Mouse (Mus musculus): Measurements from ENCODE around the gene Dhcr7. TPM values are rescaled to one million over a fixed set of nuclear protein-coding genes. Genes with fewer than 3 reads are reported as not detected.

The Dhcr7 gene
- 105 and 107 TPM in 2 replicates for polyA plus RNA-seq (2016; fragmentation: Nextera tagmentation; extraction: Ambion mirVana)

DNA sequence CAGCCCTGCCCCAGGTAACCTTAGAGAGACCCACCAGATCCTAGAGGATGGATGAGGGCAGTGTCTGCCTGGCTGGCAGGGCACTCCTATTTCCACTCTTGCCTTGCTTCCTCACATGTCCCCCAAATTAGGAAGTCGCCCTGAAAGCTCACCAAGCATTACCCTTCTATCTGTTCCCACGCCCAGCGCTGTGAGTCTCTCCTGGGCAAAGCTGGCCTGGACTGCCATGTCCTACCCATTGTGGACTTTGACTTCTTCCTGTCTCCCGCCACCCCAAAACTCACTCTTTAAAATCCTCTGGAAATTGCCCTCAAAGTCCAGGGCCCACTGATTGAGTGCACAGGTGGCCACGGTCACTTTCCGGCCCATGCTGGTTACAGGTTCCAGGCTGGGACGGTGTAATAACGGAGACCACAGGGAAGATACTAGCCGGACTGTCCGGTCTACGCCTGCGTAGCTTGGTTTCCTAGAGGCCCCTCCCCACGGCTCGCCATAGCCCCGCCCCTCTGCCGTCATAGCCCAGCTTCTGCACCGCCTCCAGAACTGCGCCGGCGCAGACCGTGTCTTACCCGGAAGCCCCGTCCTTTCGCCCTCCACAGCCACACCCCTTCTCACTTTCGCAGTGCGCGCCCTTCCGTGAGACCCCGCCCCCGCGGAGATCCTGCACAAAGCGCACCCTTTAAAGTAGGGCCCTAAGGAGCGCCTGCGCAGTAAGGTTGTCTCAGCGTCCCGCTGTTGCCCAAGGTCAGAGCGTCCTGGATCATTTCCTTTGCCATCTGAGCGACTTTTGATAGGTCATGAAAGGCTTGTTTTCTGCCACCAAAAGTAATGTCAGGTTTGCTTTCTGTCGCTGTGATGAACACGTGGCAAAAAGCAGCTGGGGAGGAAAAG lies at the start of gene Dhcr7, which contains the start of gene Nadsyn1:
Gene Dhcr7 (plus strand): TSS at position 771 of the 891 bp plus-strand sequence.
Gene Nadsyn1 (minus strand): TSS at position 475 of the 891 bp plus-strand sequence.
- peak; percentile 100 for DNase-seq (ENCODE audit: low spot score)
- peaks cover 24% of the 10 kb centered on the region for H3K4me1 ChIP-seq
- H3K9me3 ChIP-seq (replicated peaks) = no peaks in the 10 kb centered on the region
- under 1% methylated on average over 40 of the region's 40 CpGs for WGBS
- peaks cover 18% of the 10 kb centered on the region for H3K36me3 ChIP-seq
- H3K4me3 ChIP-seq = peak within 1 kb of the TSS; percentile 73
- no peaks in the 10 kb centered on the region for H3K27me3 ChIP-seq (ENCODE audit: low read depth, poor library complexity, severe bottlenecking)
- peak within 1 kb of the TSS; percentile 92 for H3K27ac ChIP-seq (replicated peaks)

GRCm38 (mm10) chr7:143776137-143776536 lies 46.8 kb upstream of the Dhcr7 start:
- Histone ChIP-seq H3K27ac (replicated peaks) (no peak overlapping the region), H3K4me3 (no peak overlapping the region), H3K27me3 (ENCODE audit: low read depth, poor library complexity, severe bottlenecking) (0 out of 2 replicates have a peak, but pooled peaks cover 2% of the 10 kb centered on the region), H3K9me3 (replicated peaks) (no peaks in the 10 kb centered on the region), H3K4me1 (no peaks in the 10 kb centered on the region), H3K36me3 (no peaks in the 10 kb centered on the region)
- 36% methylated on average over 3 of the region's 3 CpGs for WGBS
- no peak for DNase-seq (ENCODE audit: low spot score)

GRCm38 (mm10) chr7:143777375-143777774 lies 45.6 kb upstream of the Dhcr7 start:
- Histone ChIP-seq H3K27me3 (ENCODE audit: low read depth, poor library complexity, severe bottlenecking) (peaks cover 12% of the 10 kb centered on the region), H3K4me1 (no peaks in the 10 kb centered on the region), H3K4me3 (no peak overlapping the region), H3K9me3 (replicated peaks) (no peaks in the 10 kb centered on the region), H3K36me3 (no peaks in the 10 kb centered on the region), H3K27ac (replicated peaks) (no peak overlapping the region)
- DNase-seq (ENCODE audit: low spot score) = no peak
- 61% methylated on average over 2 of the region's 2 CpGs for WGBS

DNA sequence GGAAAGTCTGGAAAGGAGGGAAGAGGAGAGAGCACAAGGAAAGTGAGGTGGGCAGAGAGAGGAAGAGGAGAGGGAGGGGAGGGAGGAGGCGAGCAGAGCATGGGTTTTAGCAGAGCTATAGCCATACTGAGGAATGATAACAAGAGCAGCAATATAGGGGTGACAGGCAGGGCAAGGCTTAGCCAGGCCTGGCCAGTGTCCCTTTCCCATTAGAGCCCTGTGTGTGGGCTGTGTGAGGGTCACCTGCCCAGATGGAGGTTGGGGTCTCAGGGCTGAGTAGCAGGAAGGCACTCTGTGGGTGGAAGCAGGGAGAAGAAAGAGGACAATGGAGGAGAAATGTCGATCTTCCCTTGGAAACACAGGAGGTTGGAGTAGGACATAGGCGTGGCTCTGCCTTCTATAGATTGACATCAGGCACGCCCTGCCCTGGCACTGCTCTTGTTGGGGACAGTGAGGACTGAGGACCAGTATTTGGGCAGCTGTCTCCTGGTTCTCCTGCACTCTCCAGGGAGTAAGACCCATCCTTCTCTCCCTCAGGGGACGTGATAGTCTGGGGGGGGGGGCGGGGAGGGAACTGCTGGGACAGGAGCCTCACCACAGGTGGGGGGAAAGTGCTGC lies 39.5 kb upstream of the Dhcr7 start:
- H3K36me3 ChIP-seq = no peaks in the 10 kb centered on the region
- H3K4me1 ChIP-seq = peaks cover 24% of the 10 kb centered on the region
- no peaks in the 10 kb centered on the region for H3K9me3 ChIP-seq (replicated peaks)
- peak overlapping the region; percentile 85 for H3K27ac ChIP-seq (replicated peaks)
- peak overlapping the region; percentile 63 for H3K4me3 ChIP-seq
- no peak for DNase-seq (ENCODE audit: low spot score)
- H3K27me3 ChIP-seq (ENCODE audit: low read depth, poor library complexity, severe bottlenecking) = peaks cover 40% of the 10 kb centered on the region
- WGBS = 17% methylated on average over 5 of the region's 6 CpGs

DNA sequence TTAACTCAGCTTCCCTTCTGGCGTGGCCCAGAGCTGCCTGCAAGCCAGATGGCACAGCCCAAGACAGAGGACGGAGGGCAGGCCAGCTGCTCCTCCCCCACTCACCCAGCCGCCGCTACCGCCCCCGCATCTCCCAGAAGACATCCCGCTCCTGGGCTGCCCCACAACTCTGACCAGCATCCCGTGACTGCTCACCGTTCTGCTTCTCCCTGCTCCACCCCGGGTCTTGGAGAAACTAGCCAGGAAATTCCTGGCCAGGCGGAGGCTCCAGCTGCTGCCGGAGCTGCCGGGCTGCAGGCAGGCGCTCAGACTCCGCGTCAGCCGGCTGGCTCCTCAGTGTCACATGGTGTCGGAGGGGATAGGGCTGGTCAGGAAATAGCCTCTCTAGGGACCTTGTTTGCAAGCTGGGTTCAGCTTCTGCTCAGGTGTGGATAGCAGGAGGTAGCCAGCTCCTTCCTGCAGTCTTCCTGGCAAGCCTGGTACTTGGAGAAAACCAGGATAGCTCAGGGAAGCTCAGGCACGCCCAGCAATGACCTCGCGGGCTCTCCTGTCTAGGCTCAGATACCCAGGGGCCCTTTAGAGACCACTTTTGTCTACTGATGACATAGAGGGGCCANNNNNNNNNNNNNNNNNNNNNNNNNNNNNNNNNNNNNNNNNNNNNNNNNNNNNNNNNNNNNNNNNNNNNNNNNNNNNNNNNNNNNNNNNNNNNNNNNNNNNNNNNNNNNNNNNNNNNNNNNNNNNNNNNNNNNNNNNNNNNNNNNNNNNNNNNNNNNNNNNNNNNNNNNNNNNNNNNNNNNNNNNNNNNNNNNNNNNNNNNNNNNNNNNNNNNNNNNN lies 38.7 kb upstream of the Dhcr7 start, which contains the start of gene Mrgpre:
Gene Mrgpre (minus strand): TSS at position 505 of the 834 bp plus-strand sequence.
- peak within 1 kb of the TSS; percentile 85 for H3K27ac ChIP-seq (replicated peaks)
- DNase-seq (ENCODE audit: low spot score) = peak; percentile 75
- H3K4me3 ChIP-seq = peak within 1 kb of the TSS; percentile 63
- WGBS = 4% methylated on average over 21 of the region's 21 CpGs
- H3K27me3 ChIP-seq (ENCODE audit: low read depth, poor library complexity, severe bottlenecking) = peaks cover 40% of the 10 kb centered on the region
- no peaks in the 10 kb centered on the region for H3K36me3 ChIP-seq
- peaks cover 24% of the 10 kb centered on the region for H3K4me1 ChIP-seq
- H3K9me3 ChIP-seq (replicated peaks) = no peaks in the 10 kb centered on the region

DNA sequence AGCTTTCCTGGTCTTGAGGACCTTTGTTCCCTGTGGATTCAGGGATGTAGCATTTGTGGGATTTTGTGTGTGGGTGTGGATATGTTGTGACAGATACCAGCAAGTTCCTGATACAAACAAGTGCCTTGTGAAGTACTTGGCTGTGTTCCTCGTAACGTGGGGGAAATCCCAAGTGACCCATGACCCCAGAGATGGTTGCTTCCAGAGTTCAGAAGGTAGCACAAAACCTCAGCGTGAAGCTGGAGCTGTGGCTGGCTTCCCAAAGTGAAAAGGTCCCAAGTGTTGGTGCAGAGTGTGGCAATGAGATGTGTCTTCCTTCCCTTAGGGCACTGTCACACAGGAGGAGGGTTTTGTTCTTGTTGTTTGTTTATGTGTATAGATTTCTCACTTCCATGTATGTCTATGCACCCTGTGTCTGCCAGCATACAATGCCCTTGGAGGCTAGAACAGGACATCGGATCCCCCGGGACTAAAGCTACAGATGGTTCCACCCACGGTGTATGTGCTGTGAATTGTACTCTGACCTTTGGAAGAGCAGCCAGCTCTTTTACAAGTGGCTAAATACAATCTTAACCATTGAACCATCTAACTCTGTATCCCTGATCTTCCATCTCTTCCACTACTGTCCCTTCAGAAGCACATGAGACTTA lies 30.5 kb upstream of the Dhcr7 start:
- DNase-seq (ENCODE audit: low spot score) = no peak
- 82% methylated on average over 6 of the region's 6 CpGs for WGBS
- no peaks in the 10 kb centered on the region for H3K27me3 ChIP-seq (ENCODE audit: low read depth, poor library complexity, severe bottlenecking)
- no peaks in the 10 kb centered on the region for H3K9me3 ChIP-seq (replicated peaks)
- H3K36me3 ChIP-seq = peaks cover 26% of the 10 kb centered on the region
- H3K4me1 ChIP-seq = no peaks in the 10 kb centered on the region
- no peak overlapping the region for H3K4me3 ChIP-seq
- H3K27ac ChIP-seq (replicated peaks) = no peak overlapping the region

- no peaks in the 10 kb centered on the region for H3K4me1 ChIP-seq
- H3K9me3 ChIP-seq (replicated peaks) = no peaks in the 10 kb centered on the region
- no peak overlapping the region for H3K27ac ChIP-seq (replicated peaks)
- H3K4me3 ChIP-seq = no peak overlapping the region
- H3K36me3 ChIP-seq = peaks cover 33% of the 10 kb centered on the region
- WGBS = 71% methylated on average over 4 of the region's 4 CpGs
- no peak for DNase-seq (ENCODE audit: low spot score)
- no peaks in the 10 kb centered on the region for H3K27me3 ChIP-seq (ENCODE audit: low read depth, poor library complexity, severe bottlenecking)
These were observed 29.8 kb upstream of the Dhcr7 start for GRCm38 (mm10) chr7:143793121-143793520.

DNA sequence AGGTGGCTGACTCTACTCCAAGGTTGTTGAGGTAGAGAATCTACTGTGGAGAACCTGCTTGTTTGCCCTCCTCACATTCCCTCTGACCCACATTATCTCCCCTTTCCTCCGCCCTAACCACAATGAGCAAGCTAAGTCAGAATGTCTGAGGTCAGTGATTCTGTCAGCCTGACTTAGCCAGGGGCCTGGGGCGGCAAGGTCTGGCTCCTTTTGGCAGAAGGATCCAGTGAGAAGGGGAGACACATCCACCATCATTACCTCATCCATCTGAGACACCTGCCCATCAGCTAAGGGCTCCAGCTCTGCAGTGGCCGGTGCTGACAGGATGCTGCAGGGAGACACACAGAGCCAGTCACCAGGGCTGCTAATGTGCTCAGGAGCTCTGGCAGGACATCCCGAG lies 24.2 kb upstream of the Dhcr7 start:
- 83% methylated on average over 4 of the region's 4 CpGs for WGBS
- Histone ChIP-seq H3K4me1 (no peaks in the 10 kb centered on the region), H3K36me3 (peaks cover 88% of the 10 kb centered on the region), H3K4me3 (no peak overlapping the region), H3K27ac (replicated peaks) (no peak overlapping the region), H3K27me3 (ENCODE audit: low read depth, poor library complexity, severe bottlenecking) (no peaks in the 10 kb centered on the region), H3K9me3 (replicated peaks) (no peaks in the 10 kb centered on the region)
- no peak for DNase-seq (ENCODE audit: low spot score)

DNA sequence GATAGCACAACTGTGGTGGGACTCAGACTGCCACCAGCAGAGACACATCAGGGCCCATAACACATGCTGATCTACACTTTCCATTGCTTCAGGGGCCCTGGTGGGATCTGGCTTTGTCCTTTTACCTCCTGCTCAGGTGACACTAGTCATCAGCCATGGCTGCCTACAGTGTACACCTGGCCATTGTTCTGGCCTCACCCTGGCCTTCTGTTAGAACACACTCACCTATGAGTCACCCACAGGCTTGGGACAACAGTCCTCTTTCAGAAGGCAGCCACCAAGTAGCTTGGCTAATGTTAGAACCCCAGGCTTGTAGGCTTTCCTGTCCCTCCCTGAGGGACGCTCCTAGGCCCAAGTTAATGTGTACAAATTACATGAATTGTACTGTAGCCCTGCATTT lies 22.2 kb upstream of the Dhcr7 start:
- DNase-seq (ENCODE audit: low spot score) = no peak
- H3K9me3 ChIP-seq (replicated peaks) = no peaks in the 10 kb centered on the region
- H3K4me3 ChIP-seq = no peak overlapping the region
- no peaks in the 10 kb centered on the region for H3K4me1 ChIP-seq
- peaks cover 93% of the 10 kb centered on the region for H3K36me3 ChIP-seq
- H3K27ac ChIP-seq (replicated peaks) = no peak overlapping the region
- H3K27me3 ChIP-seq (ENCODE audit: low read depth, poor library complexity, severe bottlenecking) = no peaks in the 10 kb centered on the region
- 88% methylated on average over 1 of the region's 1 CpGs for WGBS

DNA sequence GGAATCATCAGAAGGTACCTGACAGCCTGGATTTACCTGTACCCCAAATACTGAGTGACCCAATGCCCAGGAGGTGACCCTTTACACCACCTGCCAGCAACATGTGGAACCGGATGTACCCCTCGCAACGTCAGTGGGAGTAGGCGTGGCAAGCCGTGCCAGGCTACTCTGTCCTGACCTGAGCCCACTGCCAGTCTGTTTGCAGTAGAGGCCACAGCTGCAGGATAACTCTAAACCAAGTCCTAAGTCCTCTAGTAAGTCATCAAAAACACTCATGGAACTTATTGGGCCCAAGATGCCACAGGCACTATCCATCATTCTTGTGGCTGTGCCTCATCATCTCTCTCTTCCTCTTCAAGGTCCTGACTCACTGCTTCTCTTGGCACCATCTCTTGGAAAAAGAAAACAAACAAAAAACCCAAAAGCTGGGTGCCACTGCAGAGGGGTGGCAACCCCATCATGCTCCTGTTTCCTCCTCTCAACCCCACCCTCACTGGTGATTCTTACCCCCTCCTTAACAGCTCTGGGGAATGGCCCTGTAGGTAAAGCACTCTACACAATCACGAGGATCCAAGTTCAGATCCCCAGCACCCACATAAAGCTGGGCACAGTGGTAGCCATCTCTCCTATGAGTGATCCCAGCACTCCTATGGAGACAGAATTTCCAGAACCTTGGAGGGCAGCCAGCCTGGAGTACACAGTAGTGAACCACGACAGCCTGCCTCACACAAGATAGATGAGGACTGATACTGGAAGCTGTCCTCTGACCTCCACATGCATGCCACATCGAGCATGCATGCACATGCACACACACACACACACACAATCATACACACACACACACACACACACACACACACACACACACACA lies 21.5 kb upstream of the Dhcr7 start:
- H3K27ac ChIP-seq (replicated peaks) = no peak overlapping the region
- WGBS = 89% methylated on average over 8 of the region's 8 CpGs
- H3K4me1 ChIP-seq = no peaks in the 10 kb centered on the region
- H3K4me3 ChIP-seq = no peak overlapping the region
- H3K36me3 ChIP-seq = peaks cover 93% of the 10 kb centered on the region
- H3K9me3 ChIP-seq (replicated peaks) = no peaks in the 10 kb centered on the region
- H3K27me3 ChIP-seq (ENCODE audit: low read depth, poor library complexity, severe bottlenecking) = no peaks in the 10 kb centered on the region
- DNase-seq (ENCODE audit: low spot score) = no peak

DNA sequence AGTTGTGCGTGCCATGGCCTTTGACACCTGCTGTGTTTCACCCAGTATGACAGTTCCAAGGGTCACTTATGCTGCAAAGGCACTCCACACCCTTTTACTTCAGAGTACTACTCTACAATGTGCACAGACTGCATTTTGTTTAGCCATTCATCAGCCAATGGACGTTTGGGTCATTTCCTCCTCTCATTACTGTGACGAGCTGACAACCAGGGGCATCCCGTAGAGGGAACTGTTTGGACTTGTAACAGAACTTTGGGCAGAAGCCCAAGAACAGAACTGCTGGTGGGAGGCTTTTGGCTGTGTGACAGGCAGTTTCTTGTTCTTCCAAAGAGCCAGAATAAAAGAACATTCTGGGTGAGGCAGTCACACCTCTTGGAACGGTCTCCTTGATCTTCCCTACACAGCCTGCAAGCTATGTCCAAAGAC lies 17.7 kb upstream of the Dhcr7 start:
- H3K27ac ChIP-seq (replicated peaks) = no peak overlapping the region
- H3K27me3 ChIP-seq (ENCODE audit: low read depth, poor library complexity, severe bottlenecking) = no peaks in the 10 kb centered on the region
- peaks cover 92% of the 10 kb centered on the region for H3K36me3 ChIP-seq
- no peaks in the 10 kb centered on the region for H3K4me1 ChIP-seq
- 88% methylated on average over 5 of the region's 5 CpGs for WGBS
- DNase-seq (ENCODE audit: low spot score) = no peak
- H3K4me3 ChIP-seq = no peak overlapping the region
- no peaks in the 10 kb centered on the region for H3K9me3 ChIP-seq (replicated peaks)
